Mouse (Mus musculus) gastrocnemius, postnatal 36 days (tissue): Measurements from ENCODE around the gene Cacna2d1. TPM values are rescaled to one million over a fixed set of nuclear protein-coding genes. Genes with fewer than 3 reads are reported as not detected.

Experiments used
- DNase-seq, 2 experiments: peaks; one replicate each; pipeline ENCODE4 v3.0.0; 2022
- intact Hi-C: fragments of 180-260 bp; cut with DNase I; formaldehyde crosslinking; loops from one replicate; pipeline ENCODE4 v1.15.1; 2025
- total RNA-seq, 2 experiments: library from RNA; stranded (reverse); gene quantifications; 2 replicates each; pipeline ENCODE4 v1.2.3; 2021

Gene Cacna2d1
- total RNA-seq, 2 experiments from 2014 or later = 267 to 304 TPM

DNA sequence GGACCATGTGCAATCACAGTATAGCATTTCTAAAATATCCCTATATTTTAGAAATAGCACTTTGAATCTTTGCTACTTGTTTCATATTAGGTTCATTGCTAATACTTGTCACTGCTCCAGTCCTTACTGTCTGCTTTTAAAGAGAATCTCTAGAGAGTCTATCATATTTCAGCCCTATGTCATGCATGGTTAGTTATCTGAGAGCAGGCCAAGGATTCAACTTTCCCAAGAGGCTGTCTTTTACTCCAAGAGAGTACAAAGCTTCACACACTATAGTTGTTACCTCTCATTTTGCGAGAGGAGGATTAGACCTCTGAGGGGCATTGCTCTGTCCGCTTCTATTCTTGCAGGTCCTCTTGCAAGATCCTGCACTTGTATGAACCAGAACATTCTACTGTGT is 44.7 kb downstream of the Cacna2d1 start:
- DNase-seq = no peak
- intact Hi-C loops = no loop called here

- DNase-seq = no peak
- intact Hi-C loops = no loop called here
These were observed 48.1 kb downstream of the Cacna2d1 start for GRCm38 (mm10) chr5:15982573-15982972.

GRCm38 (mm10) chr5:15983354-15983753 is 48.9 kb downstream of the Cacna2d1 start:
- no peak for DNase-seq
- intact Hi-C loops = no loop called here

- intact Hi-C loops = no loop called here
These were observed 50.9 kb downstream of the Cacna2d1 start for GRCm38 (mm10) chr5:15985228-15985858.

DNA sequence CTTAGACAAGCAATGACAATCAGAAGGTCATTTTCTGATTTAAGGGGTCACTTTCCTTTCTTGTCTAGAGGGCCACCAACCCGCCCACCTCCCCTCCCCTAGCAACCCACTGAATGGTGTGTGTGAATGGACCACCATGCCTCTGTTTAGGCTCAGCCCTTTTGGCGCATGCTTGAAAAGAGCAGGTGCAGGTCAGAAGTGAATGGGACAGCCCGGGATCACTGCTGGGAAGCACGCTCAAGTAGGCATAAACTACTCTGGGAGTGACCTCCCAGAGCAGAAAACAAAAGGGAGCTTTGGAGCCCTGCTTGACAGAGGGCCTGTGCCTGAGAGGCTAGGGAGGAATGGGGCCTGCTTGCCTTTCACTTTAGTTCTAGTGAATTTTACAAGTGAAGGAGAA is 51.4 kb downstream of the Cacna2d1 start:
- intact Hi-C loops = no loop called here
- DNase-seq = no peak

More at GRCm38 (mm10) chr5:15985228-15985858, 50.9 kb downstream of the Cacna2d1 start:
- no peak for DNase-seq

DNA sequence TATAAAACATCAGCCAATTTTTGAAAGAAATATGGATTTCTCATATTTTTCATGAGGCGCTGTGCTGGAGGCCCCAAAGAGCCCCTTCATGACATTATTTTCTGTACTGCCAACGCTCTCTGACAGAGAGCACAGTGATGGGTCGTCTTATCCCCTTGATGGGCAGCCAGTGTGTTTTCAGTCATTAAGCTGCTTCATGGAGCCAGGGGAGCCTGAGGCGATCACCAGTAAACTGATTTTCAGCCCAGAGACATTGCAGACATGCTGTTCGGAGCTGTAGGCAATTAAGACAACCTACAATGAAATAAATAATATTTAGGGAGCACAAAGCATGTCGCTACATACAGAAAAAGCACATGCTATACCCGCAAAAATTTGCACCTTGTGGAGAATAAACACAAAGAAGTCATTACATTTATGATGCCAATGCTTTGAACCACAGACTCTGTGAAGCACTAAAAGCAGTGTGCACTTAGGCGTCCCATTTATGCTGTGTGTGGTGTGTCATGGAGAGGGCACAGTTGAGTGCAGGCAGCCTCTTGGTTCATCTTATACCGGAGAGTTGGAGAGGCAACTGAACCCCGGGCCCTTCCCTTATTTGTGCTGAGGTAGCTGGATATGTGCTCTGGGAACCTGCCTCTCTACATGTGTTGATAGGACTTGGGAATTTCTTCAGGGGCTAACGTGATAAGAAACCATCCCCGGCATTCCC is 57.1 kb downstream of the Cacna2d1 start:
- no peak for DNase-seq
- intact Hi-C loops = no loop called here

DNA sequence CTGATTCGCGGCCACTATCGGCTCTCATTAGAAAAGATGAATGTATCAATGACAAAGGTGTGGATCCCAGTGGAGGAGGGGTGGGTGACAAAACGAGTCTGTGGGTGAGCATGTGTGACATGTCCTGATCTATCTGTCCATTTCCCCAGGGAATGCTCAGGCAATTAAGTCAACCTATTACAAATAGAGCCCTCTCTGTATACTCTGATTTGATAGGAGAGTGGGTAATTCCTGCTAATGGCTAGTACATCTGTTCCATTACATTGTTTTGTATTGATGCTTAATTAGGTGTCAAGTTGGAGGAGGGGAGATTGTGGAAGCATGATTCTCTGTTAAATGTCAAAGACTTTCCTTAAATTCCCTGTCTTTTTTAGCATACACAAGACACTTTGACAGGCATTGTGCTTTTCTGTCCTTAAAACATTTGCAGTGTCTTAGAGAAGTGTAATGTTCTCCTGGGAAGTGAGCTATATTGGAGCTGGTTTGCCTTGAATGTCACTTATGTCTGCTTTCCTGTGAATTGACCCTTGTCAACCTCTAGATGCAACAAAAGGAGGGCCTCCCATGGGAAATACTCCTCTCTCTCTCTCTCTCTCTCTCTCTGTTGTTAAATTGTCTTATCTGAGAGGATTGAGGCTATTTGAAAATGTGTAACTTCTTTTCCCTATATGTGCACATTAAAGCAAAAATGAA is 58.9 kb downstream of the Cacna2d1 start:
- no peak for DNase-seq
- intact Hi-C loops = no loop called here

DNA sequence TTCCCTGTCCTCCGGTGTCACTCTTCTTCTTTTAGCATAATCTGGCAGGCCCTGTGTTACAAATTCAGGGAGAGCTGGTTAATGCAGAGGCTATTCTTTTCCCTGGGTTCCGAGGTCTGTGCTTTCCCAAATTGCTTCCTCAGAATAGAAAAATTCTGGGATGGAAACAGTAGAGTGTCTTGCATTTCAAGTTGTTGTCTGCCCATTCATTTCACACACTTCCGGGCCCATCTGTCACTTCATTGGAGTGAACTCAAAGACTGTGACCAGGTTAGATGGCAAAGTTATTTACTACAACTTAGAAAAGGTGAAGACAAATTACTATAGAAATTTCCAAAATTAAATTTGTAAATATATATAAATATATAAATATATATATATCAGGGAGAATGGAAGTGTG is 62.7 kb downstream of the Cacna2d1 start:
- intact Hi-C loops = no loop called here
- no peak for DNase-seq

- intact Hi-C loops = no loop called here
- DNase-seq = no peak
These were observed 63.3 kb downstream of the Cacna2d1 start for GRCm38 (mm10) chr5:15997769-15998168.

DNA sequence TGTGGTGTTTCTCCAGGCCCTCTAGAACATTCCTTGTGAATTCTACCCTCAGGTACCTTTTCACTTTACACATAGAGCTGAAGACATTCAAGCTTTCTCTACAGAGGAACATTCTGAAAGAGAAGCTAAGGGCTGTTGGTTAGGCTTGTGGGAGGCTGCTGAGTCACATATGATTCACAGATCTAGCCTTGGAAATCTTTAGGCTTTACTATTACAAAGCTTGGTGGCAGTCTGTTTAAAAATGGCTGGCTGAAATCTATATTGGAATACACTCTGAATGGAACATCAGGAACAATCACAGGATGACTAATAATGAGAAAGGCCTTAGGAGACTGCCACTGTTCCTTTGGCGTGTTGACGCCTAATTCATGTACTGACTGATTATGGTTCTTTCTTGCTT is 66.4 kb downstream of the Cacna2d1 start:
- intact Hi-C loops = no loop called here
- no peak for DNase-seq

- intact Hi-C loops = no loop called here
- no peak for DNase-seq
These were observed 68.1 kb downstream of the Cacna2d1 start for GRCm38 (mm10) chr5:16002431-16003063.

GRCm38 (mm10) chr5:16004305-16004704 is 69.8 kb downstream of the Cacna2d1 start:
- intact Hi-C loops = no loop called here
- DNase-seq = no peak

- no peak for DNase-seq
- intact Hi-C loops = no loop called here
These were observed 72.5 kb downstream of the Cacna2d1 start for GRCm38 (mm10) chr5:16006964-16007363.

GRCm38 (mm10) chr5:16013649-16014048 is 79.2 kb downstream of the Cacna2d1 start:
- intact Hi-C loops = no loop called here
- no peak for DNase-seq

- intact Hi-C loops = no loop called here
- no peak for DNase-seq
These were observed 79.9 kb downstream of the Cacna2d1 start for GRCm38 (mm10) chr5:16014392-16014791.

GRCm38 (mm10) chr5:16024626-16025417 is 90.3 kb downstream of the Cacna2d1 start:
- DNase-seq = no peak
- intact Hi-C loops = no loop called here

- DNase-seq = no peak
- intact Hi-C loops = no loop called here
These were observed 94.4 kb downstream of the Cacna2d1 start for GRCm38 (mm10) chr5:16028881-16029280.

DNA sequence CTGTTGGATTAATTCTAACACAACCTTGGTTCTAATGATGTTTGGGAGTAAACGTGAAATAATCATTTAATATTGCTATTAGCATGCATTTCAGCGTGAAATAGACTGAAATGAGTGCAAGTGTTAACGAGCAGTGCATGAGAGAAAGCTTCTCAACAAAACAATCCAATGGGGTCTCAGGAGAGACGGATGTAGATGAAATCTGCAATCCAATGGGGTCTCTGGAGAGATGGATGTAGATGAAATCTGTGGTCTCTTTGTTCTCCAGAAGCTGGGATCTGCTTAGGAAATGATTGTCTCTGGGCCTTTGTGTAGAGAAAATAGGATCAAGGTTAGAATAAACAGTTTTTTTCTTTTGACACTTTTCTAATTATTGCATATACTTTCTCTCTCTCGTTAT is 95.0 kb downstream of the Cacna2d1 start:
- DNase-seq = no peak
- intact Hi-C loops = no loop called here

GRCm38 (mm10) chr5:16033569-16033968 is 99.1 kb downstream of the Cacna2d1 start:
- intact Hi-C loops = no loop called here
- no peak for DNase-seq

- intact Hi-C loops = no loop called here
- DNase-seq = no peak
These were observed 100.8 kb downstream of the Cacna2d1 start for GRCm38 (mm10) chr5:16035259-16035658.
